Mouse (Mus musculus) gonadal fat pad, adult 2 months (tissue): Measurements from ENCODE around the gene Pygb. TPM values are rescaled to one million over a fixed set of nuclear protein-coding genes. Genes with fewer than 3 reads are reported as not detected.
A peak's percentile ranks its signal among the peaks of the same experiment; 100 is the strongest.

Source experiments
- DNase-seq: peaks from one replicate; pipeline ENCODE4 v3.0.0-alpha.2; 2012; ENCODE audit warnings: low read depth
- polyA plus RNA-seq: library from polyadenylated mRNA; depleted of rRNA; stranded (reverse); fragments of >200 nt; gene quantifications from 2 replicates; pipeline ENCODE4 v1.2.3, GENCODE M21; 2012; rRNA removed

The Pygb gene
- 110 and 124 TPM in 2 replicates for polyA plus RNA-seq

DNA sequence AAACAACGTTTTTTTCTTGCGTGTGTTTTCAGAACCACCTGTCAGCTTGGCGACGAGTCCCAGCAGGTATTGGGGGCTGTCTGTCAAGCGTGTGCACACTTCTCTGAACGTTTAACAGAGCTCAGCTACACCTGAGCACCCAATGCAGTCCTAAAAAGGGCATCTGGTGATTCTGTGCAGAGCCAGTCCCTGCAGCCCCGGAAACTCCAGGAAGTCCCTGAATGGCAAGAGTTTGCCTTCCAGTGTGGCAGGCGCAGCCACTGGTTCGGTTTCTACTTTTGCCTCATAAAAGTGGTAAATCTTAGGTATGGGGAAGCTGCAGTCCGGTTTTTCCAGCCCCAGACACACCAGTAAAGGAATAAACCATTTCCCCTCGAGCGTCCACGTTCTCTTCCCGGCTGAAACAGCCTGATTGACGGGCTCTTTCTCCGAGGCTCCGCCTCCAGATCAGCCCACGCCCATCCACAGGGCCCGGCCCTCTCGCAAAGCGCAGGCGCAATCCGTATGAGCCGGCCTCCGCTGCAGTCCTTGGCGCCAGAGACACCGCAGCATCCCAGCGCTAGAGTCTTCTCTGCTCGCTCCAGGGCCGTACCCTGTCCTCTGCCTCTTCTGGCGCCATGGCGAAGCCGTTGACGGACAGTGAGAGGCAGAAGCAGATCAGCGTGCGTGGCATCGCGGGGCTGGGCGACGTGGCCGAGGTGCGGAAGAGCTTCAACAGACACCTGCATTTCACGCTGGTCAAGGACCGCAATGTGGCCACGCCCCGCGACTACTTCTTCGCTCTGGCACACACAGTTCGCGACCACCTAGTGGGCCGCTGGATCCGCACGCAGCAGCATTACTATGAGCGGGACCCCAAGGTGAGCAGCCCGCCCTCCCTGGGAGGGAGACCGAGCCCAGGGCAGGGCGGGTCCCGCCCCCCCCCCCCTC lies at the start of gene Pygb:
TSS of gene Pygb (plus strand) at position 485 of the 930 bp plus-strand sequence.
- DNase-seq, result no peak

DNA sequence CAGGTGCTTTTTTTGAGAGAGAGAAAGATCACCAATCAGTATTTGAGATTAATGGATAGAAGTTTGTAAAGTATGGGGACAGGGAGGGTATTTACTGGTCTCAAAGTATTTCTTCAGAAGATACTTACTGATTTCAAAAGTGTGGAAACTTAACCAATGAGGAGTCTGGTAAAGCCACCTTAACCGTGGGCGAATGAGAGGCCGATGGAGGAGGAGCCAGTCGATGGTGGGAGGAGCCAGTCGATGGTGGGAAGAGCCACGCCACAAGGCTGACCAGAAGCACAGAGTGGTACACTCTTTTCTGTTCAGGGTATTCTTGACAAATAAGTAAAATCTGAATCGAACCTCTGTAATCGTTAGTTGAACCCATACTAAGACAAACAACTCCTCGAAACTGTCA lies 48.7 kb upstream of the Pygb start:
- no peak for DNase-seq

DNA sequence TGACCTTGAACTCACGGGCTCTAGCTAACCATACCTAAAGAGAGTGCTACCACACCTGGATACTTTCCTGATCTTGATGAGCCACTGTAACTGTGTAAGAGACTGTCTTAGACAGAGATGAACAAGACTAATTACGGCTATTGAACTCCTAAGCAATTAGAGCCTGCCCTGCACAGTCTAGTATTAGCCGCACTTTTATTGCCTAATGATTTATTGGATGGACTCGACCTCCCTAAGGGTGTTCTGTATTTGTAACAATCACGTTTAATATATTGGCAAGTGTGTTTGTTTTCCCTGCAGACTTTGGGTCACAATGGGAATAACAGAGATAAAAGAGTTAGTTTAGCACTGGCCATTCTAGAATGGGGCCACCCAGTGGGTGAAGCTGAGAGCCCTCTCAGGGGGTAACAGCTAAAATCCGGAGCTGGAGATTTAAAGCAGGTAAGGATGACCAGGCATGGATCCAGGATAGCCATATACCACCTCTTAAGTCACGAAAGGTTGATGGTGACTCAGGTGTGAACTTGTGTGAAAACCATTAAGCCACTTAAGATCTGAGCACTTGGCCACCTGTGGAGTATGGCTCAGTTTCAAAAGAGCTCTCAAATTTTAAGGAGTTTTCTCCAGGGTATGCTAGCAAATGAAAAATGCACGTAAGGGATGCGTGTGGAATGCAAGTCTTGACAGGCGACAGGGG lies 46.2 kb upstream of the Pygb start:
- no peak for DNase-seq

DNA sequence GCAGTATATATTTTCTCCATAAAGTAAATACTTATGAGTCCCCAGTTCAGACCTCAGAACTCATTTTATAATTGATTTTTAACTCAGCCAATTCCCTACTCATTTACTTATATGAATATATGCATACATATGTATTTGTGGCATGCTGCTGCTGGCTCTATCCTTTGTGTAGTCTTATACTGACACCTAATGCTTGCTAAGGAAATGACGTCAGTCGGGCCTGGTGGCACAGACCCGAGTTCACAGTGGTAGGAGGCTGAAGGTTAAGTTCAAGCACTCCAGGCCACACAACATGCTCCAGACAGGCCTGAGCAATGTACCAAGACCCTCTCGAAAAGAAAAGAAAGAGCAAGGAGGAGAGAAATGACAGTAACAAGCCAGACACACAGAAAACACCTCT lies 45.1 kb upstream of the Pygb start:
- no peak for DNase-seq

DNA sequence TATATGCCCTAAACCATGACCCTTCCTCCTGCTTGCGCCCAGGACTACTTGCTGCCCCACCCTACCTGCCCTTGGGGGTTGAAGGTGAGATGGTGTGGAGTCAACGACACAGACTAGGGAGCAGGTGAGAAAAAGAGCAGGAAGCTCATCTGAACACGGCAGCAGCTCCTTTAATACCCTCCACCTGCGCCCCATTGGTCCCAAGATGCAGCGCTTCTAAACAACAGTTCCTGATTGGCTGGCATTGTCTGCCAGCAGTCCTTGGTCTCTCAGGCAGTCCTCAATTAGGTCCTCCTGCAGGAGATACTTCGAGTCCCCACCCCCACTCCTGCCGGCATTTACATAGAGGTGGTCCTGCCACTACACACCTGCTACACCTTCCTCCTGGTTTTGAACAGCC lies 41.5 kb upstream of the Pygb start:
- no peak for DNase-seq

DNA sequence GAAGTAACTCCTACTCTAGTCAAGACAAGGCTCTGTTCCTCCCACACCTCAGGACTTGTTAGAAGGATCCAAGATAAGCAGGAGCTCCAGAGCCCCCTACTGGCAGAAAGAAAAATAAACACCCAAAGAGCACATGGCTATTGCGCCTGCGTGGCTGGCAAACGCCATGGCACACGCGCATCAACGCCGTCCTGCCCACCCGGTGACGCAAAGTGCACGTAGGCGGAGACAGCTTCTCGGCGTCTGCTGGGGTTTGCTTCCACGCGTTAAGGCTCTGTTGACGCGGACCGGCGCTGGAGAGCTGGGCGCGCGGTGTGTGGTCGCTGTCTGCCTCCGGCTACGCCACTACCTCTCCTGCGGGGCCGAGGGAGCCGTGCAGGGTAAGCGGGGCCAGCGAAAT lies 37.7 kb upstream of the Pygb start, which contains the start of gene Entpd6:
TSS of gene Entpd6 (plus strand) at position 189 of the 400 bp plus-strand sequence.
- DNase-seq, result peak; percentile 86

DNA sequence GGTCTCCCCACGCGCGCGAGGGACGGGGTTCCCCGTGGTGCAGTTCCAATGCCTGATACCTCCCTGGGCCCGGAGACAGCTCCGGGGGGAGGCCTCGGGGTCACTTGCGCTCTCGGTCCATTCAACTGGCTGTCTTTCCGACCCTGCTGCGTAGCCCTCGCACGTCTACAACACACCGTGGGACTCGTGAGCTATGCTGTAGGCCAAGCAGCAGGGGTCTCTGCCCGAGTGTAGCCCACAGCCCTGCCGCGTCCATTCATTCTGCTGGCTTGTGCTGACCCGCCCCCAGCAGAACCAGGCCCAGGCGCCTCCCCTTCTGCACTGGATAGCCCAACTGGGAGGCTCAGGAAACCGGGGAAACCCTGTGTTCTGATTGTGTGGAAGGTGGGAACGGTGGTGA lies 37.3 kb upstream of the Pygb start:
- DNase-seq, result no peak

DNA sequence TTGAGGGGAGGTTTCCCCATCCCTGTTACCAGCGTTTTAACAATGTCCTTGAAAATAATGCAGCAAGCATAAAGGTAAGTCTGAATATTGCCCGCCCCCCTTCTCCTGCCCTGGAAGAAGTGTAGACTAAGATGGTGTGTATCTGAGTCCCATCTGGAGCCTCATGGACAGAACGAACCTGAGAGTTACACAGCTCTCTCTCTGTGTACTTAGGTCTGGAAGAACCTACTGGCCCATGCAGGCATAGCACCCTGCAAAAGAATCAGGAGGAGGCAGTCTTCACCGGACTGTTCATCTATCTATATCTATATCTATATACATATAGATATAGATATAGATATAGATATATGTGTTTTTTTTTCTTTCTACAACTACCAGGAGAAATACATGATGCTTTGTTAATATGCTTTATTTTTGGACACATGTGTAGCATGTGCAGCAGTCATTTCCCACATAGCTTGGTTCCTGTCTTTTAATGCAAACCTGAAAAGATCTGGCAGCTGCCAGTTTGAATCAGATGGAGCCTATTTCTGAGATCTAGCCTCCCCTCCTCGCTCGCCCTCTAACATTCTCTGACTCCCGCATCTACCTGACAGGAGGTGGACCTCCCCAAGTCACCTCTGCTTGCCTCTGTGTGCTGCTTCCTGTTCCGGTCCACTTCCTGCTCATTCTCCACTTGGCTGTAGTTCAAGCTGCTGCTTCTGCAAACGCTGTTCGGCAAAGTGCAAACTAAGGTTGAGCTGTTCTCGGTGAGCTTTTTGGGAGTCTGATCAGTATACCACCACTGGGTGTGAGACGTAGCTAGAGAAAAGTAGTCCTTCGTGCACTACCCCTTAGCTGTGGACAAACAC lies 36.2 kb upstream of the Pygb start:
- DNase-seq, result no peak

DNA sequence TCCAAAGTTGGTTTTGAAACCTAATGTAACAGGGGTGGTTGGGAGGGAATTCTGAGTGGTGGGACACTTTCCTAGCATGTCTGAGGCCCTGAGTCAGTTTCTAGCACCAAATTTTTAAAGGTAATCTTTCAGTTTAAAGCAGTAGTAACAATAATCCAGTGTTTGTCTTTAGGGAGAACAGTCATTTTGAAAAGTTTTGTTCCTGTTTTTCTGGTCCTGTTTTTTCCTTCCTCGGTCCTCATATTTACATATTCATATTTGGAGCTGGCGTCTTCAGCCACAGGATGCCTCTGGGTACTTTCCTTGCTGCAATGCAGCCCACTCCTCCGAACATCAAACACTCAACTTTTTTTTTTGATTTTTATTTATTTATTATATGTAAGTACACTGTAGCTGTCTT lies 31.5 kb upstream of the Pygb start:
- DNase-seq, result no peak

DNA sequence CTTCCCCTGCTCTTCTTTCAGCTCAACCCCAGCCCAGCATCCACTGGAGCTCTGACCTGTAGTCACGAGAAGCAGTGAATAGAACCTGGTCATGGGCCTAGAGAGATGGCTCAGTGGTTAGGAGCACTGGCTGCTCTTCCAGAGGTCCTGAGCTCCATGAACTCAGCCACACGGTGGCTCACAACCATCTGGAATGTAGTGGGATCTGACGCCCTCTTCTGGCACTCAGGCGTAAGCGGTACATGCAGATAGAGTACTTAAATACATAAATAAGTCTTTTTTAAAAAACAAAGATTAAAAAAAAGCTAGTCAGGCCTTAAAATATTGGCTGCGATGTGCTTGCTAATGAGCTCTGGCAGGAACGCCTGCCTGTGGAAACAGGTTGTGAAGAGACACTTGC lies 25.1 kb upstream of the Pygb start:
- DNase-seq, result no peak

DNA sequence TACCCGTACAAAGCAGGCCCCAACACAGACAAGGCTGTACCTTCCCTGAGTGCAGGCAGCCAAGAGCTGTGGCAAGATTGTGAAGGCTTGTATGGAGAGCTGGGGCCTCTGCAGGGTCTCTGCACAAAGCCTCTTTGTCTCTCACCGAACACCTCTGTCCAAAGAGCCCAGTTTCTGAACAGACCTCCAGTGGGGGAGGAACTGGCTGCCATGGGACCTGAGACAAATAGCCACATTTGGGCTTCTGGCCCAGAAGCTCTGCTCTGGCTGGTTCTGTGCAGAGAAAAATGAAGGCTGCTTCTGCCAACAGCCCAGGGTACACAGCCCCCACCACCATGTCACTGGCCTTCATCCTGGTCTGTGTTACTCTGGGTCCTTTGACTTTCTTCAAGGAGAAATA lies 20.9 kb upstream of the Pygb start:
- DNase-seq, result no peak

DNA sequence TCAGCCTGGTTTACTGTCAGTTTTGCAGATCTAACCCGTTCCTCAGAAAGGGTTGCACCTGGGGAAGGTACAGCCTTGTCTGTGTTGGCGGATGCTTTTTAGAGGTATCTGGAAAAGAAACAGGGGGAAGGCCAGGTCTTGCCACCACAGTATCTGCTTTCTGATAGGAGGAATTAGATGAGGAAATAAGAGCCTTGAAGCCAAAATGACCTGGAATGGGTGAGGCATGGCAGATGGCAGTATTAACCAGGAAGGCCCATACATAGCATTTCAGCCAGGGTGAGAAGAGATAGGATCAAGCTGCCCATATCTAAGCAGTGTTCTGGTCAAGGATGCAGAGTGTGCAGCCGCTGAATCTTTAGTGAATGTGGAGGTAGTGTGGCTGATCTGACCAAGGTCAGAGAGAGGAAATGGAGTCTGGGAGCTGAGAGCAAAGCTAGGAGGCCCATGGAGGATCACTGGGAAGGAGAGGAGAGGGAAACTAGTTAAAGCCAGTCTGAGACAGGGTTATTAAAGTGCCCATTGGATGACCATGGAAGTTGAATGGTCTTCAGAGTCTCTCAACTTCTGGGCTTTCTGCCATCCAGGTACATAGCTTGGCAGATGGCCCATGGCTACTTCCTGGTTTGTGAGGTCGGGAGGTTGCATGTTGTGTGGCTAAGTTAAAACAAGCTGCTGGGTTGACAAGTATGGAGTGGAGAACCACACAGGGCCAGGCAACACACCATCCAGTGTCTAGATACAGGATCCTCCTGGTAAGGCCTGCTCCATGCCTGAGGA lies 20.3 kb upstream of the Pygb start:
- no peak for DNase-seq

DNA sequence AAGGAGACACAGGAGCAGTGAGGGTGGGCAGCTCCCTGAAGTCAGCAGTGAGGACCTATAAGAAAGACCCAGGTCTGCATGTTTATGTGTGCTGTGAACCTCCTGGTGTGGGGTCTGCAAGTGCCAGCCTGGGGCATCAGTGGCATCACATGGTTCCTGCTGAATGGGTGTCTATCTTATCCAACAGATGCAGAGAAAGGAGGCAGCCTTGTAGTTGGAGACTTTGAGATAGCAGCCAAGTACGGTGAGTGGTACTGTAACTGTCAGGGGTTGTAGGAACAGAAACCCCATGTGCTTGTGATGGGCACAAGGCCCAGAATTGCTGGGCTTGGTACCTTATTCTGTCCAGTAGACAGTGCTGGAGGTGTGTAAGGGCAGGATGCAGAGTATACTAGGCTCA lies 17.9 kb upstream of the Pygb start:
- no peak for DNase-seq

DNA sequence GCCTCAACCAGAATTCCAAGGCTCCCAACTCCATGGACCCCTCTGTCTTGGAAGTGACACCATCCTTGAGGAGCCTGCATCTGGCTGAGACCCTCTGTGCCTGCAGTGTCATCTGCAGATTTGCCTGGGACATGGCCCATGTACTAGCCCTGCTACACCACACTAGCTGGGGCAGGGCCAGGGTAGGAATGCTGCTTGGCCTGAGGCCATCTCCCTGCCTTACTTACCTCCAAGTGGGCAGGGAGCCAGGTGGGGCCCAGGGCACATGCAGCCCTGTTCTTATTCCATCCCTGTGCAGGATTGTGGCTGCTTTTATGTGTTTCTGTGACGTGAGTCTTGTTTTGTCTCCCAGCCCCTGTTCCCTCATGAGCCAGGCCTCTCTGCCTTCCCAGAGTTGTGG lies 15.8 kb upstream of the Pygb start:
- DNase-seq, result no peak

DNA sequence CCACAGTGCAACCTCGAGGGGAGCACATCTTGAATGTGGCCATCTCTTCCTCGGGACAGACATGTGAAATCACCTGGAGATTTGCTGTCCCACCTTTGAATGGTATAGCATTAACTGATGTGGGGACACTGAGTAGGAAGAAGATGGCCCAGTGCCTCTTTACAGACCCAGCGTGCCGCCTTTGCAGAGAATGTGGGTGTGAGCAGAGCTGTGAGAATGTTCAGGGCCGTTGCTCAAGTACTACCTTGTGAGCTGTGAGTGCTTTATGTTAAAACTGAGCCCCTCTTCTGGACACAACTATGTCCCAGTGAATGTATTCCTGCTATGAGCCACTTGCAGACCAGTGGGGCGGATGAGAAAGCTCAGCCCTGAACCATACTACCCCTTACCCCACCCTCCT lies 15.4 kb upstream of the Pygb start:
- DNase-seq, result no peak

DNA sequence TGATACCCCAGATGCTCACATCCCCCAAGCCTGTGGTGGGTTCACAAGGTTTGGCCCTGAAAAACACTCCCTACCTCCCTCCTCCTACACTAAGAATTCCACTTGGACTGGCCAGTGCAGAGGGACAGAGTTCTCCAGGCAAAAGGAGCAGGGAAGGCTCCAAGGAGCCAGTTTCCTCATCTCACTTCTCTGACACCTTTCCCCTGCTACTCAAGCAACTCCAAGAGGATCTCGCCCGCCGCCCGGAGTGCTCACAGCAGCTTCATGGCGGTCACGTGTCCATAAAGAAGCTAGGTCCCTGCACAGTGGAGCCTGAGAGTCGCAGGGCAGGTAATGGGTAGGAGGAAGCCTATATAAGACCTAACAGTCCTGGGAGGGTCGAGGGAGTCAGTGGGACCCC lies 14.5 kb upstream of the Pygb start:
- DNase-seq, result no peak

DNA sequence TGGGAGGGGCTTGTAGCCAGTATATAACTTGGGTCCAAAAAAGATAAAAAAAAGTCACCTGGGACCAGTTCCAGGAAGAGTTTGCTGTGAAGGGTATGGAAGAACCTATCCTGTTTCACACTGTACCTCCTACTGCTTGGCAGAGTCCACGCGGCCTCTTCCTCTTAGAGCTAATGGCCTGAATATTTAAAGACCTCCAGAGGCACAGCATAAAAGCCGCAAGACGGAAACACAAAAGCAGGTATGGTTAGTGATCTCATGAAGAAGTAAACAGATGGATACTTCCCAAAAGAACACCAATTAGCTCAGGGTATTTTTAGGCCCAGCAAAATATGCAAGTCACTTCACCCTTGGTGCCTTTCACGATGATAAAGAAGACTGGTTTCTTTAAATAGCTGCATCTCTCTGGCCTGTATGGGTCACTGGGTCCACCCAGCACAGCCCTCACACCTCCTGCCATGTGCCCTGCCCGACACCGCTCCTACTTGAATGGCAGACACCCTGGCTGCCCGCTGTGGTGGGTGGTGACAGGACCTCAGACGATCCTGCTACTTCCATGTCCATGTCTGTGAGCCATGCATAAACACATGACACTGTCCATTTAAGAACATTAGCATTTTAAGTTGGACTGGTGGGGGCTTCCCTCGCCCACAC lies 13.9 kb upstream of the Pygb start:
- DNase-seq, result no peak

DNA sequence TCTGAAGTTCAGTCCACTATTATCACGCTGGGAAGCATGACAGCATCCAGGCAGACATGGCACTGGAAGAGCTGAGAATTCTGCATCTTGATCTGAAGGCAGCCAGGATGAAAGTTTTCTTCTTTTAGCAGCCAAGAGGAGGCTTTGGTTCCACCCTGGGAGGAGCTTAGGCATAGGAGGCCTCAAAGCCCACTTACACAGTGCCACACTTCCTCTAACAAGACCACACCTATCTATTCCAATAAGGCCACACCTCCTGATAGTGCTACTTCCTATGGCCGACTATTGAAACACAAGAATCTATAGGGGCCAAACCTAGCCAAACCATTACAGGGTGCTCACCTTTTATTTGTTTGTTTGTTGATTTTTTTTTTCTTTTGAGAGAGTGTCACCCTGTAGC lies 3.7 kb upstream of the Pygb start:
- no peak for DNase-seq

DNA sequence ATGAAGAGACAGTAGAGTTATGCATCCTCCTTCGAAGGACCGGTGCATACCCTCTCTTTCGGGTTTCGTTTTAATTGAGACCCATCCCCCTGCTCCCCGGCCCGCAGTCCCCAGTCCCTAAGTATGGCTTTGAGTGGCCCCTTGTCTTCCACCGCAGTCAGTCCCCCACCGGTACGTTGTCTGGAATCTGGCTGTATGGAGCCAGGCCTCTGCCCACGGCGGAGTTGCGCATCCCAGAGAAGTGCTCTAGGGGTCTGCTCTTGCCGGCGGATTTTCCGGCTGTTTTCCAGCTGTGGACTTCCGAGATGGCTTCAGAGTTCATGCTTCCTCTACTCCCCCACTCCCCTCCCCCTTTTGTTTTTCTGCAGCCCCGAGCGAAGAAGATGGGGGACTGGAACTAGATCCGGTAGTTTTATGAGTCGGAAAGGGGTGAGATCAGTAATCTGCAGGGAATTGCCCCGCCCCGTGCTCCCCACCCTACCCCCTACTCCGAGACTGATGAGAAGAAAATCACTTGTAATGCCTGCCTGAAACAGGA lies 768 bp downstream of the Pygb start:
- DNase-seq, result no peak

DNA sequence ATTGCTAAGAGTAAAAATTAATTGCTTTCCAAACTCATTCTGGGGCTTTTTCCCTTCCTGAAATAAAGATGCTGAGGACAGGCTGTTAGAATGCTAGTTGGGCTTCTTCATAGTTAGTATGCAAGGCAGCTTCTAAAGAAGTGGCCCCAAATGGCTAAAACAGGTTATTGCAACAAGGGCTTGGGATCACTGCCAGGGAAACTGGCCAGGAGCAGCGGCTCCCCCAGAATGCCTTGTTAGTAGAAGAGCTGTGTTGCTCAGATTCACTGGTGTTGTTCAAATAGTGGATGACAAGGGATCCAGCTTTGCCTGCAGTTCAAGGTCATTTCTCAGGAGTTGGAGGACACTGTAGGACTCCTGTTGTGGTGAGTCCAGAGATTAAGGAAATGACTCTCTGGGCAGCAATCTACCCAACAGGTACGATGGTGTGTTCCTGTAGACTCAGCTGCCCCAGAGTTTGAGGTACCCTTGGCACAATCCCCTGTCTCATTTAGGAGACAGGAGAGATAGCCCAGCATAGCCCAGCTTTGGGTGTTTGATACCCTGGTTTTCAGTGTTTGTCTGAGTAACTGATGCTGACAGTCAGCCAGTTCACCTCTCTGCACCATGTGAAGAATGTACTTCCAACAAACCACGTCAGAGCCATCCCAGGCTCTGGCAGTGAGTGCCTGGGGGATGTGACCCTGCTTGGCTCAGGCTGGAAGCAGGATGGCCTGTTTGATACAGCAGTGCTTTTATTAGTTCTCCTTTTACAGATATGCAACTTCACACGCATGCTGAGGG lies 2.4 kb downstream of the Pygb start:
- no peak for DNase-seq
